Mouse (Mus musculus): Measurements from ENCODE around the gene Mt3. TPM values are rescaled to one million over a fixed set of nuclear protein-coding genes. Genes with fewer than 3 reads are reported as not detected.

The Mt3 gene
- polyA plus RNA-seq (2014; fragmentation: Nextera tagmentation; extraction: Ambion mirVana) = 22.7 TPM in 2 replicates

DNA sequence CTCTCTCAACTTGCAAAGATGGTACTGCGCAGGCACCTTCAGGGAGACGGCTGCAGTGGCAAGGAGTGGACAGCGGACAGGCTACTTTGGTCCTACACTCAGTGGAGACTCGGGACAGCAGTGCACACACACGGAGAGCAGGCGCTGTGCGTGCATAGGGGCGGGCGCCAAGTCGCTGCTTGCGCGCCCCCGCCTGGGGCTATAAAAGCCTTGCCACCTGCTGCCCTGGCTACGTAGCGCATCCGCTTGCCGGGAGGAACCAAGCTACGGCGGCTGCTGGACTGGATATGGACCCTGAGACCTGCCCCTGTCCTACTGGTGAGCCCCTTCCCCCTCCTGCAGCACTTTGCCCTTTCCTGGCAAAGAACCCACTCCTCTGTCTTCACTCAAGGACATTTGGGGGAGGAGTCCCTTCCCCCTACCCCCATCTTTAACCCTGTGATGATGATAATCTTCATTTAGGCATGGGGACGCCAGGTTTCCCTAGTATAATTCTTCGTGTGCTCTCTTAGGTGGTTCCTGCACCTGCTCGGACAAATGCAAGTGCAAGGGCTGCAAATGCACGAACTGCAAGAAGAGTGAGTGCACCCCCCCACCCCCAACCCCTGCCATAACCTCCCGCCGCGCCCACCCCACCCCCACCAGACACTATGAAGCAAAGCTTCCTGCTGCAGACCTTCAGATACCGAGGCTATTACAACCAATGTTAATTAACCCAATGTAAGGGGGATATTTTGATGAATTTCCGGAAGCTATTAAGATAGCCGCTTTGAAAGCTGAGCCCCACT is at the start of gene Mt3:
Gene Mt3, plus strand, starts transcription at position 95 of the 788 bp plus-strand sequence.
- 0 out of 2 replicates have a peak, but pooled peaks have one; percentile 62 for ATAC-seq (replicated peaks; ENCODE audit: insufficient number of reproducible peaks, low FRiP score, low TSS enrichment)
- peaks cover 15% of the 10 kb centered on the region for H3K27me3 ChIP-seq (ENCODE audit: control insufficient read depth, insufficient read depth, low read length)
- H3K9ac ChIP-seq (ENCODE audit: low read depth, low read length) = peak within 1 kb of the TSS; percentile 23; the same call in 1 of the 2 replicates
- H3K4me3 ChIP-seq (ENCODE audit: low read depth, low read length) = peak within 1 kb of the TSS; percentile 32
- H3K36me3 ChIP-seq (ENCODE audit: control insufficient read depth, insufficient read depth, low read length) = no peaks in the 10 kb centered on the region
- peaks cover 9% of the 10 kb centered on the region; the same call in 1 of the 2 replicates for H3K4me1 ChIP-seq (ENCODE audit: control insufficient read depth, insufficient read depth, low read length)
- 2% methylated on average over 29 of the region's 29 CpGs for WGBS (ENCODE audit: insufficient replicate concordance)
- H3K4me2 ChIP-seq = peak within 1 kb of the TSS; percentile 62
- H3K27ac ChIP-seq (ENCODE audit: low read depth, low read length) = no peak within 1 kb of the TSS
- H3K9me3 ChIP-seq (replicated peaks; ENCODE audit: control insufficient read depth, low read length) = no peaks in the 10 kb centered on the region

GRCm38 (mm10) chr8:94104146-94104545 is 48.3 kb upstream of the Mt3 start:
- no peak overlapping the region for H3K4me3 ChIP-seq (ENCODE audit: low read depth, low read length)
- WGBS (ENCODE audit: insufficient replicate concordance) = 44% methylated on average over 5 of the region's 5 CpGs
- no peak overlapping the region for H3K27ac ChIP-seq (ENCODE audit: low read depth, low read length)
- H3K27me3 ChIP-seq (ENCODE audit: control insufficient read depth, insufficient read depth, low read length) = no peaks in the 10 kb centered on the region
- no peak overlapping the region for H3K4me2 ChIP-seq
- no peak for ATAC-seq (replicated peaks; ENCODE audit: insufficient number of reproducible peaks, low FRiP score, low TSS enrichment)
- H3K9me3 ChIP-seq (replicated peaks; ENCODE audit: control insufficient read depth, low read length) = no peaks in the 10 kb centered on the region
- H3K9ac ChIP-seq (ENCODE audit: low read depth, low read length) = no peak overlapping the region
- H3K36me3 ChIP-seq (ENCODE audit: control insufficient read depth, insufficient read depth, low read length) = no peaks in the 10 kb centered on the region
- H3K4me1 ChIP-seq (ENCODE audit: control insufficient read depth, insufficient read depth, low read length) = no peaks in the 10 kb centered on the region

DNA sequence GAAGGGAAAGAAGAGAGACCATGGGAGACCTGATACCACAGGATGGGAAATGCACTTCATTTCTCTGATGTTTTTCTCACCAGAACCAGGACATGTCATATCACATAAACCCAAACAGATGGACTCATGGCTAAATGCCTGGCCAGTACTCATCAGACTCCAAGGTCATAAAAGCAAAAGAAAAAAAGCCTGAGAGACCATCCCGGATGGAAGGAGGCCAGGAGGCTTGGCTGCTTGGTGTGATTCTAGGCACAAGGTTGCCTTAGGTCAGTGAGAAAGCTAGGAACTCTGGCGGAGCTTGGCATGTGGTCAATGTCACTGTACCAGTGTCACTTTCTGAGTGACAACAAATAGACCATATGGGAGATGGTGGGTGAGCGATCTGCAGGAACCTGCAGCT is 44.5 kb upstream of the Mt3 start:
- ATAC-seq (replicated peaks; ENCODE audit: insufficient number of reproducible peaks, low FRiP score, low TSS enrichment) = no peak
- H3K4me1 ChIP-seq (ENCODE audit: control insufficient read depth, insufficient read depth, low read length) = peaks cover 2% of the 10 kb centered on the region; the same call in 1 of the 2 replicates
- no peak overlapping the region for H3K4me3 ChIP-seq (ENCODE audit: low read depth, low read length)
- H3K9me3 ChIP-seq (replicated peaks; ENCODE audit: control insufficient read depth, low read length) = no peaks in the 10 kb centered on the region
- no peak overlapping the region for H3K9ac ChIP-seq (ENCODE audit: low read depth, low read length)
- 54% methylated on average over 3 of the region's 3 CpGs for WGBS (ENCODE audit: insufficient replicate concordance)
- H3K27me3 ChIP-seq (ENCODE audit: control insufficient read depth, insufficient read depth, low read length) = no peaks in the 10 kb centered on the region
- no peaks in the 10 kb centered on the region for H3K36me3 ChIP-seq (ENCODE audit: control insufficient read depth, insufficient read depth, low read length)
- no peak overlapping the region for H3K4me2 ChIP-seq
- H3K27ac ChIP-seq (ENCODE audit: low read depth, low read length) = no peak overlapping the region

DNA sequence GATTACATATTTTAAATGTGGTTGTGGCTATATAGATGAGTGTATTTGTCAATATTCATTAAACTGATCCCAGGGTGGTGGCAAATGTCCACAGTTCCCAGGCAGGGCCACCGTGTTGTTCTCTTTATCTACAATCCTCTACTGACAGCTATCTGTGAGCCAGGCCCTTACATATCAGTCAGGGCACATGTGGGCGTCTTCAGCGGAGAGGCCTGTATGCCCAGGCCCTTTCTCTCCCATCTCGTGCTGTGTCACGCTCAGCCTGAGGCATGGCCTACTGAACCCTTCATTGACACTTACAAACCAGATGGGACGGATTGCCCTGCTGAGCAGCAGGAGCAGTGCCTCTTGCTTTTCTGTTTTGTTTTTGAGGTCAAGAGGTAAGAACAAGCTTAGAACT is 43.0 kb upstream of the Mt3 start:
- WGBS (ENCODE audit: insufficient replicate concordance) = 61% methylated on average over 6 of the region's 6 CpGs

DNA sequence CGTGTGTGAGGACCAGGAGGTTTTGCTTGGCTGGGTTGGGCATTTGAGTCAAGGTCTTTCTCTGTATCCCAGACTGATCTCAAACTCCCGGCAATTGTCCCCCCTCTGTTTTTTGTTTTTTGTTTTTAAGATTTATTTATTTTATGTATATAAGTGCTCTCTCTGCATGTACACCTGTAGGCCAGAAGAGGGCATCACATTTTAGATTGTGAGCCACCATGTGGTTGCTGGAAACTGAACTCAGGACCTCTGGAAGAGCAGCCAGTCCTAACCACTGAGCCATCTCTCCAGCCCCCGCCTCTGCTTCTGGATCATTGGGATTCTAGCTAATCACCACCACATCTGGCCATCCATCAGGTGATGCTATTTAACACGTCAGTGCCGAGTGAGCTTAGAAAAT is 42.6 kb upstream of the Mt3 start:
- H3K27me3 ChIP-seq (ENCODE audit: control insufficient read depth, insufficient read depth, low read length) = no peaks in the 10 kb centered on the region
- H3K9me3 ChIP-seq (replicated peaks; ENCODE audit: control insufficient read depth, low read length) = no peaks in the 10 kb centered on the region
- H3K4me3 ChIP-seq (ENCODE audit: low read depth, low read length) = no peak overlapping the region
- WGBS (ENCODE audit: insufficient replicate concordance) = 71% methylated on average over 5 of the region's 5 CpGs
- H3K36me3 ChIP-seq (ENCODE audit: control insufficient read depth, insufficient read depth, low read length) = no peaks in the 10 kb centered on the region
- H3K4me2 ChIP-seq = no peak overlapping the region
- H3K9ac ChIP-seq (ENCODE audit: low read depth, low read length) = no peak overlapping the region
- ATAC-seq (replicated peaks; ENCODE audit: insufficient number of reproducible peaks, low FRiP score, low TSS enrichment) = no peak
- H3K4me1 ChIP-seq (ENCODE audit: control insufficient read depth, insufficient read depth, low read length) = peaks cover 2% of the 10 kb centered on the region; the same call in 1 of the 2 replicates
- H3K27ac ChIP-seq (ENCODE audit: low read depth, low read length) = no peak overlapping the region

More for the DNA sequence above, 43.0 kb upstream of the Mt3 start:
- H3K4me3 ChIP-seq (ENCODE audit: low read depth, low read length) = no peak overlapping the region
- no peaks in the 10 kb centered on the region for H3K27me3 ChIP-seq (ENCODE audit: control insufficient read depth, insufficient read depth, low read length)
- H3K4me2 ChIP-seq = no peak overlapping the region
- H3K36me3 ChIP-seq (ENCODE audit: control insufficient read depth, insufficient read depth, low read length) = no peaks in the 10 kb centered on the region
- no peaks in the 10 kb centered on the region for H3K9me3 ChIP-seq (replicated peaks; ENCODE audit: control insufficient read depth, low read length)
- H3K27ac ChIP-seq (ENCODE audit: low read depth, low read length) = no peak overlapping the region
- no peak for ATAC-seq (replicated peaks; ENCODE audit: insufficient number of reproducible peaks, low FRiP score, low TSS enrichment)
- H3K4me1 ChIP-seq (ENCODE audit: control insufficient read depth, insufficient read depth, low read length) = peaks cover 2% of the 10 kb centered on the region; the same call in 1 of the 2 replicates
- H3K9ac ChIP-seq (ENCODE audit: low read depth, low read length) = no peak overlapping the region

- ATAC-seq (replicated peaks; ENCODE audit: insufficient number of reproducible peaks, low FRiP score, low TSS enrichment) = no peak
- 60% methylated on average over 6 of the region's 6 CpGs for WGBS (ENCODE audit: insufficient replicate concordance)
- H3K4me3 ChIP-seq (ENCODE audit: low read depth, low read length) = no peak overlapping the region
- no peaks in the 10 kb centered on the region for H3K27me3 ChIP-seq (ENCODE audit: control insufficient read depth, insufficient read depth, low read length)
- no peak overlapping the region for H3K4me2 ChIP-seq
- peaks cover 2% of the 10 kb centered on the region; the same call in 1 of the 2 replicates for H3K4me1 ChIP-seq (ENCODE audit: control insufficient read depth, insufficient read depth, low read length)
- no peak overlapping the region for H3K9ac ChIP-seq (ENCODE audit: low read depth, low read length)
- no peak overlapping the region for H3K27ac ChIP-seq (ENCODE audit: low read depth, low read length)
- H3K9me3 ChIP-seq (replicated peaks; ENCODE audit: control insufficient read depth, low read length) = no peaks in the 10 kb centered on the region
- H3K36me3 ChIP-seq (ENCODE audit: control insufficient read depth, insufficient read depth, low read length) = no peaks in the 10 kb centered on the region
Observed at GRCm38 (mm10) chr8:94110526-94111177, 41.8 kb upstream of the Mt3 start.

DNA sequence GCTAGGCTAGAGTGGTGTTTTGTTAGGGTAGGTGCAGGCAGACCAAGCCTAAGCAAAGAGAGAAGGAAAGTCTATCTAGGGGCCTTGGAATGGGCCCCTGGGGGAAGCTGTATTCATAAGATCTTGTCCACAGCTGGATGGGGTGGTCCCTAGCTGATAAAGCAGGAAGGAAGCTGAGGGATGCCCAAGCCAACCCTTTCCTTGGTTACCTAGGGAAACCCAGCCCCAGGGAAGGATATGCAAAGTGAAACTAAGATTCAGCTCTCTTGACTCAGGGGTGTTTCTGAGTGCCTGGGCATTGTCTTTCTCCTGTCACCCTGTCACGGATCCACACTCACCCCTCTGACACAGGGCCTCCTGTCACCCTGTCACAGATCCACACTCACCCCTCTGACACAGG is 39.0 kb upstream of the Mt3 start:
- whole genome bisulfite sequencing (ENCODE audit: insufficient replicate concordance) = 13% methylated on average over 1 of the region's 1 CpGs
- ATAC-seq (replicated peaks; ENCODE audit: insufficient number of reproducible peaks, low FRiP score, low TSS enrichment) = no peak
- peaks cover 2% of the 10 kb centered on the region; the same call in 1 of the 2 replicates for H3K4me1 ChIP-seq (ENCODE audit: control insufficient read depth, insufficient read depth, low read length)
- no peak overlapping the region for H3K27ac ChIP-seq (ENCODE audit: low read depth, low read length)
- H3K4me3 ChIP-seq (ENCODE audit: low read depth, low read length) = no peak overlapping the region
- H3K9ac ChIP-seq (ENCODE audit: low read depth, low read length) = no peak overlapping the region
- no peak overlapping the region for H3K4me2 ChIP-seq
- H3K36me3 ChIP-seq (ENCODE audit: control insufficient read depth, insufficient read depth, low read length) = no peaks in the 10 kb centered on the region
- H3K27me3 ChIP-seq (ENCODE audit: control insufficient read depth, insufficient read depth, low read length) = no peaks in the 10 kb centered on the region
- no peaks in the 10 kb centered on the region for H3K9me3 ChIP-seq (replicated peaks; ENCODE audit: control insufficient read depth, low read length)

DNA sequence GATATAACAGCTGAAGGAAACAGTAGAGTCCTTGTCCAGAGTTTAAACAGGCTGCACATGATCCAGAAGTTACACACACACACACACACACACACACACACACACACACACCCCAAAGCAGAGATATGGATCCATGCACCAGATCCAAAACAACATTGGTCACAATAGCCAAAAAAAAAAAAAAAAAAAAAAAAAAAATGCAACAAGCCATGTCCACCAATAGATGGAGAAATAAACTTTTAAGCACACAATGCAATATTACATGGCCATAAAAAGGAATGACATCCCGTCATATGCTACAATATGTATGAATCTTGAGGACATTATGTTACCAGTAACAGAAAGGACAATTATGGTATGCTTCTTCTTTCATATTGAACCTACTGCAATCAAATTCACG is 38.4 kb upstream of the Mt3 start:
- Histone ChIP-seq H3K36me3 (ENCODE audit: control insufficient read depth, insufficient read depth, low read length) (no peaks in the 10 kb centered on the region), H3K4me1 (ENCODE audit: control insufficient read depth, insufficient read depth, low read length) (peaks cover 2% of the 10 kb centered on the region; the same call in 1 of the 2 replicates), H3K27ac (ENCODE audit: low read depth, low read length) (no peak overlapping the region), H3K9me3 (replicated peaks; ENCODE audit: control insufficient read depth, low read length) (no peaks in the 10 kb centered on the region), H3K27me3 (ENCODE audit: control insufficient read depth, insufficient read depth, low read length) (no peaks in the 10 kb centered on the region), H3K4me2 (no peak overlapping the region), H3K4me3 (ENCODE audit: low read depth, low read length) (no peak overlapping the region), H3K9ac (ENCODE audit: low read depth, low read length) (no peak overlapping the region)
- WGBS (ENCODE audit: insufficient replicate concordance) = 83% methylated on average over 2 of the region's 2 CpGs
- no peak for ATAC-seq (replicated peaks; ENCODE audit: insufficient number of reproducible peaks, low FRiP score, low TSS enrichment)
